Mouse (Mus musculus) ES-E14 (cell line): ENCODE measurements around the gene AC161166.1. TPM values are rescaled to one million over a fixed set of nuclear protein-coding genes. Genes with fewer than 3 reads are reported as not detected.

ENCODE experiments used
- DNase-seq: peaks from one replicate; pipeline ENCODE4 v3.0.0-alpha.2; 2013; ENCODE audit warnings: low read depth, low spot score
- H3K27ac ChIP-seq: 2 replicates; pipeline ENCODE4 v1.5.1; 2012; ENCODE audit warnings: low read depth, mild to moderate bottlenecking, low read length, moderate library complexity, mixed read lengths; ENCODE audit not compliant: poor library complexity, insufficient read depth, severe bottlenecking
- H3K36me3 ChIP-seq: 2 replicates; pipeline ENCODE4 v1.6.1; 2012; ENCODE audit warnings: mild to moderate bottlenecking, low read length, moderate library complexity, mixed read lengths; ENCODE audit not compliant: control insufficient read depth, poor library complexity, insufficient read depth, severe bottlenecking
- H3K4me1 ChIP-seq, 2 experiments: fragments of 150-350 bp in 1 of 2; sonication (generic) in 1 of 2; 2 replicates each; pipeline ENCODE4 v1.6.1; 2012; ENCODE audit warnings: low read length in 2 of 2, mild to moderate bottlenecking in 1 of 2, mixed read lengths in 1 of 2; ENCODE audit not compliant: control insufficient read depth in 2 of 2, insufficient read depth in 2 of 2, poor library complexity in 1 of 2
- H3K4me3 ChIP-seq, 2 experiments: fragments of 150-350 bp in 1 of 2; sonication (generic) in 1 of 2; 2 replicates each; pipeline ENCODE4 v1.5.1; 2012; ENCODE audit warnings: low read length in 2 of 2, low read depth in 1 of 2, mild to moderate bottlenecking in 1 of 2, mixed read lengths in 1 of 2; ENCODE audit not compliant: insufficient read depth in 1 of 2, poor library complexity in 1 of 2, severe bottlenecking in 1 of 2
- H3K9ac ChIP-seq: 2 replicates; pipeline ENCODE4 v1.6.1; 2012; ENCODE audit warnings: low read depth, mild to moderate bottlenecking, low read length, mixed read lengths; ENCODE audit not compliant: poor library complexity, insufficient read depth, severe bottlenecking
- H3K9me3 ChIP-seq: fragments of 150-350 bp; sonication (generic); 2 replicates; pipeline ENCODE4 v1.6.1; 2012; ENCODE audit warnings: low read depth, mild to moderate bottlenecking, low read length; ENCODE audit not compliant: control insufficient read depth, insufficient read depth
- CHD2 ChIP-seq: IDR thresholded peaks from 2 replicates; pipeline ENCODE4 v1.6.1; 2014; ENCODE audit warnings: mild to moderate bottlenecking, low read depth, low read length, inconsistent platforms
- HCFC1 ChIP-seq: IDR thresholded peaks from 2 replicates; pipeline ENCODE4 v1.6.1; 2012; ENCODE audit warnings: low read length, inconsistent platforms, borderline replicate concordance; ENCODE audit not compliant: insufficient read depth
- MAFK ChIP-seq: IDR thresholded peaks from 2 replicates; pipeline ENCODE4 v1.6.1; 2014; ENCODE audit warnings: mild to moderate bottlenecking, low read depth, low read length, inconsistent platforms; ENCODE audit not compliant: insufficient read depth
- ZC3H11A ChIP-seq: IDR thresholded peaks from 2 replicates; pipeline ENCODE4 v1.6.1; 2012; ENCODE audit warnings: low read depth, mild to moderate bottlenecking, inconsistent platforms, low read length, borderline replicate concordance
- ZNF384 ChIP-seq: IDR thresholded peaks from 2 replicates; pipeline ENCODE4 v1.6.1; 2012; ENCODE audit warnings: low read depth, low read length, inconsistent platforms
- in situ Hi-C, 2 experiments: fragments of 600-800 bp; cut with MboI; formaldehyde crosslinking; loops; one replicate each; pipeline ENCODE4 v1.15.1; 2025; ENCODE audit warnings: low sequenced_read_pairs in 2 of 2, inconsistent platforms in 1 of 2; ENCODE audit not compliant: unreplicated experiment in 2 of 2
- total RNA-seq: library from RNA; depleted of rRNA; stranded (reverse); fragments of 300-350 nt; gene quantifications from 2 replicates; pipeline ENCODE4 v1.2.3, GENCODE M21; 2012

Gene AC161166.1
- total RNA-seq, 1 experiment: 1.2 TPM

GRCm38 (mm10) chr7:24534301-24534700 is 22.0 kb upstream of the AC161166.1 start:
- DNase-seq: no peak
- in situ Hi-C loops: no loop called here
- Histone ChIP-seq H3K9ac (peak overlapping the region; percentile 51), H3K27ac (no peak overlapping the region), H3K36me3 (no peaks in the 10 kb centered on the region), H3K4me1 (peaks cover 2 to 4% of the 10 kb centered on the region in 2 experiments; a peak in 1 of 4 replicates), H3K4me3 (peak overlapping the region; percentile 61 to 69), H3K9me3 (no peaks in the 10 kb centered on the region)
- TF ChIP-seq HCFC1 (no peak), CHD2 (no peak), ZNF384 (no peak), ZC3H11A (no peak), MAFK (no peak)

GRCm38 (mm10) chr7:24533806-24534205 is 21.6 kb upstream of the AC161166.1 start:
- Histone ChIP-seq H3K4me3 (peak overlapping the region; percentile 61 to 69), H3K9me3 (no peaks in the 10 kb centered on the region), H3K4me1 (peaks cover 2 to 4% of the 10 kb centered on the region in 2 experiments; a peak in 1 of 4 replicates), H3K9ac (peak overlapping the region; percentile 51), H3K36me3 (no peaks in the 10 kb centered on the region), H3K27ac (no peak overlapping the region)
- TF ChIP-seq CHD2 (no peak), HCFC1 (no peak), ZC3H11A (no peak), ZNF384 (no peak), MAFK (no peak)
- in situ Hi-C loops: no loop called here
- DNase-seq: no peak

GRCm38 (mm10) chr7:24533031-24533571 is 20.8 kb upstream of the AC161166.1 start:
- Histone ChIP-seq H3K4me1 (peaks cover 2% of the 10 kb centered on the region in 2 experiments; a peak in 1 of 4 replicates), H3K4me3 (peak overlapping the region; percentile 61 to 69), H3K36me3 (no peaks in the 10 kb centered on the region), H3K9me3 (no peaks in the 10 kb centered on the region), H3K27ac (no peak overlapping the region), H3K9ac (peak overlapping the region; percentile 51)
- no peak for TF ChIP-seq MAFK
- no peak for TF ChIP-seq ZC3H11A
- TF ChIP-seq CHD2: no peak
- TF ChIP-seq HCFC1: no peak
- TF ChIP-seq ZNF384: no peak
- no peak for DNase-seq
- in situ Hi-C loops: no loop called here

GRCm38 (mm10) chr7:24531211-24531971 is 19.1 kb upstream of the AC161166.1 start:
- Histone ChIP-seq H3K9ac (peak overlapping the region; percentile 65), H3K36me3 (no peaks in the 10 kb centered on the region), H3K4me3 (peak overlapping the region; percentile 62 to 63), H3K27ac (no peak overlapping the region), H3K4me1 (peaks cover 2% of the 10 kb centered on the region in 2 experiments; a peak in 1 of 4 replicates), H3K9me3 (no peaks in the 10 kb centered on the region)
- in situ Hi-C loops: no loop called here
- no peak for DNase-seq
- TF ChIP-seq HCFC1 (peak; percentile 4; the same call in 1 of the 2 replicates), CHD2 (no peak), ZC3H11A (no peak)
